23 mouse cellular contexts compared by ENCODE assay signal in the genomic region with DNA sequence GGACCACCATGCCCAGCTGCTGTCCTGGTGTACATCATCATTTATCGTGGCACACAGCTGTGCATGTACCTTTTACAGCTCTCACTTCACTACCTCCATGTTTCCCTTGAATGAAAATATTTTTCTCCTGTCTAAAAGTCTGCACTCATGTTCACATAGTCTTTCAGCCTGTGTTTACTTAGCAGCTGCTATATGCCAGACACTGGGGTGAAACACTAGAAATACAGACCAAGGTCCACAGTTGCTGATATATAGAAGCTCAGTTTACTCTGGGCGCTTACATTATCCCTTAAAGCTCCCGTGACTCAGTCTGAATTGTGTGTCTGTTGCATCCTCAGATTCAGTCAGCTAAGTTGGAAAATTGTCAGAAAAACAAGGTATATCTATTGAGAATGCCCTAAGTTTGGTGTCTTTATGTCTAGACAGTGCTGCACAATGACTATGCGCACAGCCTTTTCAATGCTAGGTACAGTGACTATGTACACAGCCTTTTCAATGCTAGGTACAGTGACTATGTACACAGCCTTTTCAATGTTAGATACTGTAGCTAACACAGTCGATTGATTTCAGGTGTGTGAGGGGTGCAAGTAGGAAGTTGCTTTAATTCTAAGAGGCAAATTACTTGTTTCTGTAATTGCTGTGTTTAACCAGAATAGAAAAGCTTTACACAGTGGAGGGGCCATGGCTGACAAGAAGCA. TPM values are rescaled to one million over a fixed set of nuclear protein-coding genes. Genes with fewer than 3 reads are reported as not detected.
A peak's percentile ranks its signal among the peaks of the same experiment; 100 is the strongest.
DNase-seq lines count a peak whose midpoint lies in the region; ATAC-seq and TF ChIP-seq lines count a peak whose summit lies in the region.
"Had no signal": no experiment of that assay in that cellular context is flagged by ENCODE, and none has a peak within 500 bp of the region (broad histone marks: within the 10 kb centered on the region; RNA-seq: fewer than 3 reads in every experiment).

No protein-coding gene starts in this region.

- ATAC-seq in liver, embryonic 15.5 days (ENCODE audit: insufficient read depth), result peak; percentile 52; the same call in 1 of the 2 replicates
- ATAC-seq in liver, postnatal 0 days, result no peak
- ATAC-seq in stomach, embryonic 15.5 days (ENCODE audit: insufficient read depth, low FRiP score, low read depth), result peak; percentile 76; the same call in 1 of the 2 replicates
- peak; percentile 84 for ATAC-seq in stomach, postnatal 0 days (ENCODE audit: low FRiP score, low TSS enrichment)
- ATAC-seq in megakaryocyte, adult 5-6 weeks (ENCODE audit: poor library complexity, severe bottlenecking), result no peak
- no peak for ATAC-seq in granulocyte monocyte progenitor cell, adult 5-6 weeks (replicated peaks; ENCODE audit: poor library complexity, severe bottlenecking)
- ATAC-seq: forebrain, embryonic 14.5 days had no signal

- H3K9me3 ChIP-seq in liver, embryonic 15.5 days (replicated peaks), result no peaks in the 10 kb centered on the region
- H3K9me3 ChIP-seq in liver, postnatal 0 days (ENCODE audit: low read length), result no peaks in the 10 kb centered on the region
- no peaks in the 10 kb centered on the region for H3K9me3 ChIP-seq in stomach, embryonic 15.5 days
- H3K9me3 ChIP-seq in stomach, postnatal 0 days (ENCODE audit: control insufficient read depth, low read length), result no peaks in the 10 kb centered on the region
- H3K9me3 ChIP-seq: embryonic facial prominence, embryonic 13.5 days; embryonic facial prominence, embryonic 15.5 days; forebrain, embryonic 10.5 days; forebrain, embryonic 12.5 days had no signal

- no peak for TF ChIP-seq CTCF in liver, postnatal 0 days (IDR thresholded peaks at IDR 0.05; ENCODE audit: low read depth)
- no peak for TF ChIP-seq CTCF in stomach, postnatal 0 days (IDR thresholded peaks at IDR 0.05; ENCODE audit: low read depth)

- WGBS in liver, embryonic 15.5 days (ENCODE audit: insufficient replicate concordance), result 70% methylated on average over 5 of the region's 5 CpGs
- WGBS in liver, postnatal 0 days (ENCODE audit: insufficient replicate concordance), result 59% methylated on average over 5 of the region's 5 CpGs
- WGBS in stomach, embryonic 15.5 days, result 75% methylated on average over 5 of the region's 5 CpGs
- WGBS in stomach, postnatal 0 days, result 58% methylated on average over 5 of the region's 5 CpGs

- no peak for DNase-seq in liver
- DNase-seq in liver, postnatal 0 days, result no peak
- DNase-seq in stomach, postnatal 0 days (ENCODE audit: low spot score), result peak; percentile 30
- DNase-seq: adrenal gland, adult 2 months; adrenal gland, postnatal 10 days; adrenal gland, postnatal 25 days; cerebellum, adult 11 months; cerebellum, adult 18-20 months; cerebellum, adult 8-10 months; cerebellum, adult 9-11 months; cerebellum, postnatal 14 days; cerebellum, postnatal 36 days; embryo, embryonic 11 days had no signal

- H3K4me3 ChIP-seq in liver, embryonic 15.5 days (replicated peaks), result no peak overlapping the region
- no peak overlapping the region for H3K4me3 ChIP-seq in liver, postnatal 0 days (ENCODE audit: low read depth, low read length)
- H3K4me3 ChIP-seq in stomach, embryonic 15.5 days (replicated peaks), result no peak overlapping the region
- H3K4me3 ChIP-seq in stomach, postnatal 0 days (ENCODE audit: low read depth, low read length), result no peak overlapping the region
- H3K4me3 ChIP-seq: embryonic facial prominence, embryonic 13.5 days; embryonic facial prominence, embryonic 15.5 days; erythroblast, embryonic 14.5 days; forebrain, embryonic 10.5 days; forebrain, embryonic 12.5 days had no signal

- H3K36me3 ChIP-seq in liver, embryonic 15.5 days (replicated peaks), result peaks cover 78% of the 10 kb centered on the region
- H3K36me3 ChIP-seq in liver, postnatal 0 days (replicated peaks; ENCODE audit: insufficient read depth, low read length), result peaks cover 43% of the 10 kb centered on the region
- H3K36me3 ChIP-seq in stomach, embryonic 15.5 days, result peaks cover 14% of the 10 kb centered on the region
- H3K36me3 ChIP-seq in stomach, postnatal 0 days (ENCODE audit: control insufficient read depth, insufficient read depth, low read length), result peaks cover 6% of the 10 kb centered on the region; the same call in 1 of the 2 replicates

- no peak overlapping the region for H3K9ac ChIP-seq in liver, embryonic 15.5 days
- no peak overlapping the region for H3K9ac ChIP-seq in liver, postnatal 0 days (replicated peaks)
- no peak overlapping the region for H3K9ac ChIP-seq in stomach, embryonic 15.5 days
- H3K9ac ChIP-seq in stomach, postnatal 0 days (ENCODE audit: low read length), result no peak overlapping the region
- H3K9ac ChIP-seq: embryonic facial prominence, embryonic 13.5 days; embryonic facial prominence, embryonic 15.5 days; forebrain, embryonic 12.5 days had no signal

- no peak for TF ChIP-seq EP300 in liver, postnatal 0 days (IDR thresholded peaks at IDR 0.05; ENCODE audit: low read depth)
- no peak for TF ChIP-seq EP300 in stomach, postnatal 0 days (optimal IDR thresholded peaks at IDR 0.05)

- no peaks in the 10 kb centered on the region for H3K27me3 ChIP-seq in liver, embryonic 15.5 days
- H3K27me3 ChIP-seq in liver, postnatal 0 days (ENCODE audit: insufficient read depth, low read length), result no peaks in the 10 kb centered on the region
- no peaks in the 10 kb centered on the region for H3K27me3 ChIP-seq in stomach, embryonic 15.5 days (replicated peaks)
- H3K27me3 ChIP-seq in stomach, postnatal 0 days (ENCODE audit: control insufficient read depth, insufficient read depth, low read length), result no peaks in the 10 kb centered on the region
- H3K27me3 ChIP-seq: embryonic facial prominence, embryonic 13.5 days; embryonic facial prominence, embryonic 15.5 days; forebrain, embryonic 12.5 days had no signal

- H3K4me2 ChIP-seq in liver, embryonic 15.5 days, result no peak overlapping the region
- H3K4me2 ChIP-seq in liver, postnatal 0 days (ENCODE audit: low read depth, low read length), result no peak overlapping the region
- no peak overlapping the region for H3K4me2 ChIP-seq in stomach, embryonic 15.5 days
- no peak overlapping the region for H3K4me2 ChIP-seq in stomach, postnatal 0 days (replicated peaks; ENCODE audit: low read depth)
- H3K4me2 ChIP-seq: embryonic facial prominence, embryonic 13.5 days; embryonic facial prominence, embryonic 15.5 days; forebrain, embryonic 12.5 days had no signal

- H3K27ac ChIP-seq in liver, embryonic 15.5 days (replicated peaks), result peak overlapping the region; percentile 60
- H3K27ac ChIP-seq in liver, postnatal 0 days (ENCODE audit: low read depth), result peak overlapping the region; percentile 1; the same call in 1 of the 2 replicates
- no peak overlapping the region for H3K27ac ChIP-seq in stomach, embryonic 15.5 days
- H3K27ac ChIP-seq in stomach, postnatal 0 days (replicated peaks), result peak overlapping the region; percentile 53; the same call in 1 of the 2 replicates
- H3K27ac ChIP-seq: embryonic facial prominence, embryonic 13.5 days; embryonic facial prominence, embryonic 15.5 days; forebrain, embryonic 10.5 days; forebrain, embryonic 12.5 days had no signal

- H3K4me1 ChIP-seq in liver, embryonic 15.5 days (replicated peaks), result peaks cover 4% of the 10 kb centered on the region; the same call in 1 of the 2 replicates
- no peaks in the 10 kb centered on the region for H3K4me1 ChIP-seq in liver, postnatal 0 days (ENCODE audit: insufficient read depth)
- no peaks in the 10 kb centered on the region for H3K4me1 ChIP-seq in stomach, embryonic 15.5 days
- H3K4me1 ChIP-seq in stomach, postnatal 0 days (replicated peaks; ENCODE audit: control insufficient read depth, insufficient read depth), result no peaks in the 10 kb centered on the region
- H3K4me1 ChIP-seq: embryonic facial prominence, embryonic 15.5 days; forebrain, embryonic 10.5 days; forebrain, embryonic 12.5 days had no signal

RNA-seq across cellular contexts. Expression of a gene that starts 33.1 kb away (rescaled TPM):
- polyA plus RNA-seq in liver, embryonic 15.5 days (2015; fragmentation: Nextera tagmentation; extraction: Ambion mirVana), result 5.2 and 5.4 TPM in 2 replicates
- polyA plus RNA-seq in liver, postnatal 0 days (2015; fragmentation: Nextera tagmentation; extraction: Ambion mirVana), result 2.9 and 3.5 TPM in 2 replicates
- polyA plus RNA-seq in stomach, embryonic 15.5 days (2015; fragmentation: Nextera tagmentation; extraction: Ambion mirVana), result 11.0 and 12.3 TPM in 2 replicates
- polyA plus RNA-seq in stomach, postnatal 0 days (2015; fragmentation: Nextera tagmentation; extraction: Ambion mirVana), result 7.2 TPM in 2 replicates
- total RNA-seq in megakaryocyte, adult 5-6 weeks (2015), result 25.7 and 27.7 TPM in 2 replicates
- total RNA-seq in megakaryocyte, adult 5-6 weeks (2017), result 20.6 and 23.8 TPM in 2 replicates
- 18.6 and 23.2 TPM in 2 replicates for total RNA-seq in granulocyte monocyte progenitor cell, adult 5-6 weeks (2014; fragmentation: Nextera tagmentation)
- 12.0 and 13.7 TPM in 2 replicates for total RNA-seq in granulocyte monocyte progenitor cell, adult 5-6 weeks (2017)

RNA-seq across cellular contexts. Expression of a gene that starts 55.5 kb away (rescaled TPM):
- polyA plus RNA-seq in liver, embryonic 15.5 days (2015; fragmentation: Nextera tagmentation; extraction: Ambion mirVana), result 12.3 and 13.0 TPM in 2 replicates
- polyA plus RNA-seq in liver, postnatal 0 days (2015; fragmentation: Nextera tagmentation; extraction: Ambion mirVana), result 11.3 and 12.5 TPM in 2 replicates
- polyA plus RNA-seq in stomach, embryonic 15.5 days (2015; fragmentation: Nextera tagmentation; extraction: Ambion mirVana), result 30.4 and 31.0 TPM in 2 replicates
- polyA plus RNA-seq in stomach, postnatal 0 days (2015; fragmentation: Nextera tagmentation; extraction: Ambion mirVana), result 15.1 and 15.3 TPM in 2 replicates
- total RNA-seq in megakaryocyte, adult 5-6 weeks (2015), result 28.1 and 30.5 TPM in 2 replicates
- 53.3 and 62.9 TPM in 2 replicates for total RNA-seq in megakaryocyte, adult 5-6 weeks (2017)
- total RNA-seq in granulocyte monocyte progenitor cell, adult 5-6 weeks (2014; fragmentation: Nextera tagmentation), result 28.4 and 29.5 TPM in 2 replicates
- 72.2 and 84.9 TPM in 2 replicates for total RNA-seq in granulocyte monocyte progenitor cell, adult 5-6 weeks (2017)

Comparison
In these comparisons a context has a peak if more than half of its experiments do, and no peak if none do; other contexts are left out.
1. ATAC-seq: peak in liver, embryonic 15.5 days (single experiment), stomach, embryonic 15.5 days (single experiment) and stomach, postnatal 0 days (single experiment); none in liver, postnatal 0 days (single experiment), megakaryocyte, adult 5-6 weeks (single experiment) and granulocyte monocyte progenitor cell, adult 5-6 weeks (single experiment).